Mouse (Mus musculus) kidney, postnatal 0 days (tissue): ENCODE measurements around the gene Tnni3k. TPM values are rescaled to one million over a fixed set of nuclear protein-coding genes. Genes with fewer than 3 reads are reported as not detected.

Experiments used
- ATAC-seq: fragments of 200-750 bp; cut with Nextera tagmentation; replicated peaks from 2 replicates; pipeline ENCODE4 v1.8.0; 2017; ENCODE audit warnings: low read depth, moderate number of reproducible peaks, moderate TSS enrichment, moderate library complexity; ENCODE audit not compliant: low FRiP score
- DNase-seq: peaks from one replicate; pipeline ENCODE4 v3.0.0-alpha.2; 2016; ENCODE audit warnings: low spot score
- H3K27ac ChIP-seq: fragments of 300-500 bp; sonication (generic); 2 replicates; pipeline ENCODE4 v1.5.1; 2014; ENCODE audit warnings: mild to moderate bottlenecking
- H3K27me3 ChIP-seq: fragments of 300-500 bp; sonication (generic); 2 replicates; pipeline ENCODE4 v1.6.1; 2014; ENCODE audit warnings: low read length, mixed read lengths; ENCODE audit not compliant: insufficient read depth
- H3K36me3 ChIP-seq: fragments of 300-500 bp; sonication (generic); 2 replicates; pipeline ENCODE4 v1.6.1; 2014; ENCODE audit warnings: low read length, mixed read lengths; ENCODE audit not compliant: insufficient read depth
- H3K4me1 ChIP-seq: fragments of 300-500 bp; sonication (generic); replicated peaks from 2 replicates; pipeline ENCODE4 v1.6.1; 2014; ENCODE audit warnings: antibody characterized with exemption, low read length, mixed read lengths; ENCODE audit not compliant: insufficient read depth
- H3K4me2 ChIP-seq: fragments of 300-500 bp; sonication (generic); 2 replicates; pipeline ENCODE4 v1.6.1; 2014; ENCODE audit warnings: mild to moderate bottlenecking, low read length, moderate library complexity, mixed read lengths
- H3K4me3 ChIP-seq: fragments of 300-500 bp; sonication (generic); replicated peaks from 2 replicates; pipeline ENCODE4 v1.5.1; 2014; ENCODE audit warnings: low read depth, low read length
- H3K9ac ChIP-seq: fragments of 300-500 bp; sonication (generic); 2 replicates; pipeline ENCODE4 v1.6.1; 2014; ENCODE audit warnings: low read depth, low read length
- H3K9me3 ChIP-seq: fragments of 300-500 bp; sonication (generic); replicated peaks from 2 replicates; pipeline ENCODE4 v1.6.1; 2016; ENCODE audit warnings: low read length, inconsistent platforms, mixed read lengths
- CTCF ChIP-seq: IDR thresholded peaks from 2 replicates; pipeline ENCODE4 v1.5.1; 2016; ENCODE audit warnings: antibody characterized with exemption, low read depth, mild to moderate bottlenecking, moderate library complexity
- WGBS: fragments of 180-500 bp; shearing (Covaris S2); extraction: QIAGEN DNeasy Blood & Tissue Kit; methylation state at CpG from one replicate; pipeline ENCODE4 v1.1.7; 2014; 5-methylcytosine and 5-hydroxymethylcytosine counted together
- polyA plus RNA-seq: library from polyadenylated mRNA; unstranded; fragments of >200 nt; fragmentation: Nextera tagmentation; extraction: Ambion mirVana; gene quantifications from 2 replicates; pipeline ENCODE4 v1.2.1, GENCODE M21; 2015

Tnni3k gene
- polyA plus RNA-seq, 1 experiment from 2014 or later = not detected

GRCm38 (mm10) chr3:154915566-154915965, 139.6 kb downstream of the Tnni3k start:
- no peaks in the 10 kb centered on the region for H3K9me3 ChIP-seq
- no peak for TF ChIP-seq CTCF
- H3K4me1 ChIP-seq = no peaks in the 10 kb centered on the region
- DNase-seq = no peak
- 64% methylated on average over 1 of the region's 1 CpGs for WGBS
- ATAC-seq = no peak
- H3K36me3 ChIP-seq = no peaks in the 10 kb centered on the region
- H3K9ac ChIP-seq = no peak overlapping the region
- no peak overlapping the region for H3K27ac ChIP-seq
- no peak overlapping the region for H3K4me2 ChIP-seq
- H3K4me3 ChIP-seq = no peak overlapping the region
- H3K27me3 ChIP-seq = no peaks in the 10 kb centered on the region

- no peaks in the 10 kb centered on the region for H3K9me3 ChIP-seq
- H3K36me3 ChIP-seq = no peaks in the 10 kb centered on the region
- DNase-seq (no peak), ATAC-seq (no peak)
- no peaks in the 10 kb centered on the region for H3K4me1 ChIP-seq
- H3K27me3 ChIP-seq = no peaks in the 10 kb centered on the region
- H3K4me2 ChIP-seq = no peak overlapping the region
- H3K27ac ChIP-seq = no peak overlapping the region
- no peak overlapping the region for H3K9ac ChIP-seq
- WGBS = 73% methylated on average over 6 of the region's 6 CpGs
- no peak for TF ChIP-seq CTCF
- H3K4me3 ChIP-seq = no peak overlapping the region
Observed at GRCm38 (mm10) chr3:154913641-154914040, 141.6 kb downstream of the Tnni3k start.

DNA sequence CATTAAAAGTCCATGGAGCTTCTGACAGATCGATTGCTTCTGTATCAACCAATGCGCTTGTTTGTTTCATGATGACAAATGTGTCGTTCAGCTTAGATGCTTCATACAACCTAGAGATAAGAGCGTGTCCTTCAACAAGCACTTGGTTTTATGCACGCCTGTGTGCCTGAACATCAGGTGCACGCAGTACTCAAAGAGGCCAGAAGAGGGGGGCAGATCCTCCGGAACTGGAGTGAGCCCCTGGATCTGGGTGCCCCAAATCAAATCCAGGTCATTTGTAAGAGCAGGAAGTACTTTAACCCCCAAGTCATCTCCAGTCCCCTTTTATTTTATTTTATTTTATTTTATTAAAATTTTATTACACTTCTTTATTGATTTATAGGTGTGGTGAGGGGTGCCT, 158.5 kb downstream of the Tnni3k start:
- 74% methylated on average over 7 of the region's 7 CpGs for WGBS
- H3K4me1 ChIP-seq = no peaks in the 10 kb centered on the region
- H3K9ac ChIP-seq = no peak overlapping the region
- no peaks in the 10 kb centered on the region for H3K36me3 ChIP-seq
- H3K27ac ChIP-seq = no peak overlapping the region
- H3K4me2 ChIP-seq = no peak overlapping the region
- no peaks in the 10 kb centered on the region for H3K9me3 ChIP-seq
- H3K4me3 ChIP-seq = no peak overlapping the region
- no peak for DNase-seq
- ATAC-seq = no peak
- peak; percentile 49; the same call in 1 of the 2 replicates for TF ChIP-seq CTCF
- H3K27me3 ChIP-seq = no peaks in the 10 kb centered on the region

GRCm38 (mm10) chr3:154893225-154893624, 162.0 kb downstream of the Tnni3k start:
- DNase-seq (no peak), ATAC-seq (no peak)
- no peak overlapping the region for H3K4me2 ChIP-seq
- H3K9me3 ChIP-seq = no peaks in the 10 kb centered on the region
- WGBS = 72% methylated on average over 3 of the region's 3 CpGs
- H3K4me3 ChIP-seq = no peak overlapping the region
- no peak overlapping the region for H3K9ac ChIP-seq
- no peaks in the 10 kb centered on the region for H3K36me3 ChIP-seq
- H3K27me3 ChIP-seq = no peaks in the 10 kb centered on the region
- TF ChIP-seq CTCF = no peak
- H3K4me1 ChIP-seq = no peaks in the 10 kb centered on the region
- no peak overlapping the region for H3K27ac ChIP-seq

GRCm38 (mm10) chr3:154885452-154885851, 169.8 kb downstream of the Tnni3k start:
- Histone ChIP-seq H3K4me1 (no peaks in the 10 kb centered on the region), H3K36me3 (no peaks in the 10 kb centered on the region), H3K4me2 (no peak overlapping the region), H3K27me3 (no peaks in the 10 kb centered on the region), H3K4me3 (no peak overlapping the region), H3K9me3 (no peaks in the 10 kb centered on the region), H3K27ac (no peak overlapping the region), H3K9ac (no peak overlapping the region)
- TF ChIP-seq CTCF = no peak
- WGBS = 24% methylated on average over 5 of the region's 5 CpGs
- ATAC-seq = no peak
- DNase-seq = no peak

GRCm38 (mm10) chr3:154885048-154885447, 170.2 kb downstream of the Tnni3k start:
- no peak overlapping the region for H3K4me2 ChIP-seq
- TF ChIP-seq CTCF = no peak
- no peak overlapping the region for H3K27ac ChIP-seq
- no peaks in the 10 kb centered on the region for H3K4me1 ChIP-seq
- no peaks in the 10 kb centered on the region for H3K9me3 ChIP-seq
- no peak overlapping the region for H3K4me3 ChIP-seq
- ATAC-seq = no peak
- WGBS = 31% methylated on average over 5 of the region's 5 CpGs
- no peaks in the 10 kb centered on the region for H3K27me3 ChIP-seq
- no peak overlapping the region for H3K9ac ChIP-seq
- DNase-seq = no peak
- H3K36me3 ChIP-seq = no peaks in the 10 kb centered on the region

- no peak overlapping the region for H3K4me2 ChIP-seq
- no peaks in the 10 kb centered on the region for H3K4me1 ChIP-seq
- no peak overlapping the region for H3K9ac ChIP-seq
- no peaks in the 10 kb centered on the region for H3K36me3 ChIP-seq
- DNase-seq (no peak), ATAC-seq (no peak)
- TF ChIP-seq CTCF = no peak
- no peaks in the 10 kb centered on the region for H3K27me3 ChIP-seq
- no peak overlapping the region for H3K27ac ChIP-seq
- no peaks in the 10 kb centered on the region for H3K9me3 ChIP-seq
- WGBS = 70% methylated on average over 2 of the region's 2 CpGs
- H3K4me3 ChIP-seq = no peak overlapping the region
Observed at GRCm38 (mm10) chr3:154881428-154881986, 173.7 kb downstream of the Tnni3k start.
